Mouse (Mus musculus) left cerebral cortex, adult 9 months (tissue): ENCODE results near the gene Gsk3b.
"Not testable (repeated sequence)": the region's sequence is repeated elsewhere in the genome, so short reads cannot be mapped to it uniquely, and the experiment has no call there.

ENCODE experiments used
- DNase-seq, 2 experiments: peaks; one replicate each; pipeline ENCODE4 v3.0.0; 2022; ENCODE audit warnings: low spot score in 2 of 2

The Gsk3b gene

GRCm38 (mm10) chr16:38189952-38190351 is 101.2 kb downstream of the Gsk3b start:
- DNase-seq: no peak

GRCm38 (mm10) chr16:38190531-38190930 is 101.7 kb downstream of the Gsk3b start:
- DNase-seq: no peak

- DNase-seq: no peak
Observed at GRCm38 (mm10) chr16:38191460-38191859, 102.7 kb downstream of the Gsk3b start.

- peak in 1 of 2 experiments; percentile 28 for DNase-seq
Observed at GRCm38 (mm10) chr16:38192640-38193039, 103.8 kb downstream of the Gsk3b start.

GRCm38 (mm10) chr16:38197299-38197698 is 108.5 kb downstream of the Gsk3b start:
- DNase-seq: peak; percentile 44 to 78

- DNase-seq: no peak
Observed at GRCm38 (mm10) chr16:38205272-38205671, 116.5 kb downstream of the Gsk3b start.

GRCm38 (mm10) chr16:38222491-38222890 is 133.7 kb downstream of the Gsk3b start:
- not testable (repeated sequence) for DNase-seq

GRCm38 (mm10) chr16:38236936-38237585 is 148.3 kb downstream of the Gsk3b start:
- DNase-seq: no peak

- DNase-seq: peak; percentile 23 to 66
Observed at GRCm38 (mm10) chr16:38239729-38240128, 150.9 kb downstream of the Gsk3b start.

- DNase-seq: no peak
Observed at GRCm38 (mm10) chr16:38240167-38240566, 151.4 kb downstream of the Gsk3b start.

GRCm38 (mm10) chr16:38244111-38244510 is 155.3 kb downstream of the Gsk3b start:
- DNase-seq: no peak

GRCm38 (mm10) chr16:38245379-38245778 is 156.6 kb downstream of the Gsk3b start:
- DNase-seq: no peak

GRCm38 (mm10) chr16:38245849-38246585 is 157.2 kb downstream of the Gsk3b start:
- no peak for DNase-seq

GRCm38 (mm10) chr16:38248331-38248961 is 159.6 kb downstream of the Gsk3b start:
- no peak for DNase-seq

- no peak for DNase-seq
Observed at GRCm38 (mm10) chr16:38250467-38250866, 161.7 kb downstream of the Gsk3b start.

GRCm38 (mm10) chr16:38254001-38254400 is 165.2 kb downstream of the Gsk3b start:
- no peak for DNase-seq

GRCm38 (mm10) chr16:38255107-38255506 is 166.3 kb downstream of the Gsk3b start:
- DNase-seq: no peak

- DNase-seq: no peak
Observed at GRCm38 (mm10) chr16:38255927-38256326, 167.1 kb downstream of the Gsk3b start.

GRCm38 (mm10) chr16:38271601-38272000 is 182.8 kb downstream of the Gsk3b start:
- no peak for DNase-seq

GRCm38 (mm10) chr16:38272483-38272882 is 183.7 kb downstream of the Gsk3b start:
- DNase-seq: no peak

- DNase-seq: no peak
Observed at GRCm38 (mm10) chr16:38274737-38275136, 185.9 kb downstream of the Gsk3b start.

- no peak for DNase-seq
Observed at GRCm38 (mm10) chr16:38279794-38280193, 191.0 kb downstream of the Gsk3b start.

GRCm38 (mm10) chr16:38280951-38281350 is 192.2 kb downstream of the Gsk3b start:
- DNase-seq: no peak
